Mouse (Mus musculus) stomach, postnatal 0 days (tissue): ENCODE measurements around the gene Mrm3.

Experiments used
- CTCF ChIP-seq: IDR thresholded peaks from 2 replicates; pipeline ENCODE4 v1.5.1; 2016; ENCODE audit warnings: antibody characterized with exemption, low read depth, mild to moderate bottlenecking, moderate library complexity
- EP300 ChIP-seq: optimal IDR thresholded peaks from 2 replicates; pipeline ENCODE3; 2016; ENCODE audit warnings: antibody characterized with exemption

DNA sequence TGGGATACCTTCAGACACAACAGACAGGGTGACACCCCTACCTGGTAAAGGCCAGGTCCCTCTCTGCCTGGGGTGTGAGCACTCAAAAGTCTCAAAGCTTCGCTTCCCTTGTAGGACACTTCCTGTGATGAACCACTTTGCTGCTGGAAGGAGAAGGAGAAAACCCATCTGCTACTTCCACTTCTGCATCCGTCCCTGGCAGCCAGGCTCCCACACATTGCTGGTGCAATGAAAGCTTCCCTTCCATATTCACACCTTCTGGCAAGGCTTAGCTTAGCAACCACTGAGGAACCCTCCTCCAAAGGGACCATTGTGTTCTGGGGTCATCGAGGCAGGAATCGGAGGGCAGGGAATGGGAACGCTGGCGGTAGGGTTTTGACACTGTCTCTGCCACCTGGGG, 45.1 kb downstream of the Mrm3 start:
- TF ChIP-seq CTCF = no peak
- TF ChIP-seq EP300 = no peak
